Comparison of ENCODE assay signal across 9 mouse cellular contexts in the genomic region with DNA sequence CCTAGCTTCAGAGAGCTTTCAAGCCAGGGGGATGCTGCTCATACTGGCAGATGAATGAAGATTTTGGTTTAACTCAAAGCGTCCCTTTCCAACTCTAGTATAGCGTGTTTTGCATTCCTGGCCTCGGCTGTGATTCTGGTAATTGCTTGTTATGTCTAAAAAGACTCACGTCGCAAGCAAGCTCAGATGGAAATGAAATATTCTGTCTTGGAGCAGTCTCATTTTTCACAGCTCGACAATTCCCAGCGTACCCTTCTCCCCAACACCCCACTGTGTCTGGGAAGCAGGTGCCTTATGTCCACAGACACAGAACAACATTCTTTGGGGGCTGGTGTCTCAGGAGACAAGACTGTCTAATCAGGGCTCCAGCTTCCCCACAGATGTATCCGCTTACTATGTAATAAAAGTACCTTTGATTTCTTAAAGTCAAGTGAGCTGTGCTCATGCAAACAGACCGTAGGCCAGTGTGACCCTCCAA.
A peak's percentile ranks its signal among the peaks of the same experiment; 100 is the strongest.
DNase-seq lines count a peak whose midpoint lies in the region; ATAC-seq and TF ChIP-seq lines count a peak whose summit lies in the region.
"Had no signal": no experiment of that assay in that cellular context is flagged by ENCODE, and none has a peak within 500 bp of the region (broad histone marks: within the 10 kb centered on the region; RNA-seq: fewer than 3 reads in every experiment).

No protein-coding gene starts in this region.

- ATAC-seq in kidney, postnatal 0 days (replicated peaks; ENCODE audit: low FRiP score, low read depth) = no peak
- peak; percentile 45 for ATAC-seq in forebrain, embryonic 15.5 days (replicated peaks)
- ATAC-seq in megakaryocyte, adult 5-6 weeks (ENCODE audit: poor library complexity, severe bottlenecking) = no peak

- no peak for TF ChIP-seq CTCF in kidney, postnatal 0 days (IDR thresholded peaks at IDR 0.05; ENCODE audit: low read depth)
- TF ChIP-seq CTCF in brain, embryonic 14.5 days (IDR thresholded peaks at IDR 0.05; ENCODE audit: borderline replicate concordance, extremely low read depth, insufficient read depth, insufficient read length) = no peak

- no peaks in the 10 kb centered on the region for H3K27me3 ChIP-seq in kidney, postnatal 0 days (ENCODE audit: insufficient read depth, low read length)
- H3K27me3 ChIP-seq in forebrain, embryonic 15.5 days = no peaks in the 10 kb centered on the region

- H3K27ac ChIP-seq in kidney, postnatal 0 days = no peak overlapping the region
- peak overlapping the region; percentile 82 for H3K27ac ChIP-seq in forebrain, embryonic 15.5 days (replicated peaks)

- no peak overlapping the region for H3K4me2 ChIP-seq in kidney, postnatal 0 days (ENCODE audit: low read length)
- H3K4me2 ChIP-seq in forebrain, embryonic 15.5 days (replicated peaks) = no peak overlapping the region

- H3K9me3 ChIP-seq in kidney, postnatal 0 days (replicated peaks; ENCODE audit: low read length) = no peaks in the 10 kb centered on the region
- no peaks in the 10 kb centered on the region for H3K9me3 ChIP-seq in forebrain, embryonic 15.5 days

- H3K4me1 ChIP-seq in kidney, postnatal 0 days (replicated peaks; ENCODE audit: insufficient read depth, low read length) = no peaks in the 10 kb centered on the region
- peaks cover 14% of the 10 kb centered on the region for H3K4me1 ChIP-seq in forebrain, embryonic 15.5 days

- no peak overlapping the region for H3K4me3 ChIP-seq in kidney, postnatal 0 days (replicated peaks; ENCODE audit: low read depth, low read length)
- H3K4me3 ChIP-seq in forebrain, embryonic 15.5 days = no peak overlapping the region

- 20% methylated on average over 9 of the region's 9 CpGs for WGBS in kidney, postnatal 0 days
- 49% methylated on average over 9 of the region's 9 CpGs for WGBS in forebrain, embryonic 15.5 days

- TF ChIP-seq POLR2A in brain, embryonic 14.5 days (IDR thresholded peaks at IDR 0.05; ENCODE audit: borderline replicate concordance, extremely low read depth, insufficient read depth, insufficient read length, poor library complexity, severe bottlenecking) = no peak

- DNase-seq in kidney, postnatal 0 days (ENCODE audit: low spot score) = peak; percentile 42
- no peak for DNase-seq in kidney, adult 11 months
- DNase-seq in brain, embryonic 14.5 days (ENCODE audit: low read depth) = peak; percentile 45
- peak; percentile 54 for DNase-seq in lung, postnatal 10 days
- DNase-seq in adrenal gland, postnatal 10 days = no peak
- DNase-seq in ovary, postnatal 14 days (ENCODE audit: low spot score) = no peak
- DNase-seq: right cerebral cortex, adult 18-20 months had no signal

- H3K9ac ChIP-seq in kidney, postnatal 0 days (ENCODE audit: low read depth, low read length) = no peak overlapping the region
- no peak overlapping the region for H3K9ac ChIP-seq in forebrain, embryonic 15.5 days (replicated peaks)

- no peaks in the 10 kb centered on the region for H3K36me3 ChIP-seq in kidney, postnatal 0 days (ENCODE audit: insufficient read depth, low read length)
- H3K36me3 ChIP-seq in forebrain, embryonic 15.5 days = peaks cover 11% of the 10 kb centered on the region; the same call in 1 of the 2 replicates

Comparison
In these comparisons a context has a peak if more than half of its experiments do, and no peak if none do; other contexts are left out.
1. DNase-seq: peak in kidney, postnatal 0 days (single experiment), brain, embryonic 14.5 days (single experiment) and lung, postnatal 10 days (single experiment); none in kidney, adult 11 months (single experiment), adrenal gland, postnatal 10 days (single experiment) and ovary, postnatal 14 days (single experiment).